Mouse (Mus musculus): ENCODE measurements around the gene Slc16a7. TPM values are rescaled to one million over a fixed set of nuclear protein-coding genes. Genes with fewer than 3 reads are reported as not detected.

Slc16a7 gene
- polyA plus RNA-seq, 1 experiment from 2014 or later, result 15.4 TPM

DNA sequence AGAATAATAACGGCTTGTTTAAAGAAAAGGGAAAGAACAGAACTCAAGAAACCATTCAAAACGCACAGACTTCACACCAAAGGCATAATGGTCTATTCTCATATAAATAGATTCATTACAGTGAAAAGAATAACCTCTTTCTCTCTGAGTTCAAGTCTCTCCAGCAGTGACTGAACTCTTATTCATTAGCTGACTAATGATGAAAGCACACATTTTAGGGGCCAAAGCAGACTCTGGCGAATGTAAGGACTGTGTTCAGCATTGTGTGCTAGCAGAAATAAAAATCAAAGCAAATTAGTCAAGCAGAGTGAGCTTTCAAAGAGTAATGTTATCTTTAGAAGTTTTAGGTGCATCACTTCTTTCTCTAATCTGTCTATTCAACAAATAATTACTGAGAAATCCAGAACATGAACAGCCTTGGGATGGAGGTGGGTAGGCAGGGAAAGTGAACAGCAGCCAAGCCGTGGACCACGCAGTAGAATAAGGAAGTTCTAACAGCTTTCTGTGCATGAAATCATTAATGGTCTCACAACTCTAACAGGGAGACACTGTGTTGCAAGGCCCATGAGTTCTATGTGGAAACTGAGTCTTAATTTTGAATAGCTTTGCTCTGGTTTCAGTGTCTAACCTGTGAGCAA lies 214.1 kb downstream of the Slc16a7 start:
- 75% methylated on average over 5 of the region's 5 CpGs for WGBS
- H3K9ac ChIP-seq (ENCODE audit: low read length), result no peak overlapping the region
- DNase-seq (ENCODE audit: low spot score), result no peak
- no peaks in the 10 kb centered on the region for H3K36me3 ChIP-seq (ENCODE audit: control insufficient read depth, insufficient read depth, low read length)
- H3K4me2 ChIP-seq (replicated peaks; ENCODE audit: low read depth), result no peak overlapping the region
- no peaks in the 10 kb centered on the region for H3K9me3 ChIP-seq (ENCODE audit: control insufficient read depth, low read length)
- no peak overlapping the region for H3K4me3 ChIP-seq (ENCODE audit: low read depth, low read length)
- no peaks in the 10 kb centered on the region for H3K4me1 ChIP-seq (replicated peaks; ENCODE audit: control insufficient read depth, insufficient read depth)
- TF ChIP-seq CTCF (IDR thresholded peaks at IDR 0.05; ENCODE audit: low read depth), result no peak
- no peak for TF ChIP-seq EP300 (optimal IDR thresholded peaks at IDR 0.05)
- ATAC-seq (ENCODE audit: low FRiP score, low TSS enrichment), result no peak
- H3K27ac ChIP-seq (replicated peaks), result no peak overlapping the region
- no peaks in the 10 kb centered on the region for H3K27me3 ChIP-seq (ENCODE audit: control insufficient read depth, insufficient read depth, low read length)

DNA sequence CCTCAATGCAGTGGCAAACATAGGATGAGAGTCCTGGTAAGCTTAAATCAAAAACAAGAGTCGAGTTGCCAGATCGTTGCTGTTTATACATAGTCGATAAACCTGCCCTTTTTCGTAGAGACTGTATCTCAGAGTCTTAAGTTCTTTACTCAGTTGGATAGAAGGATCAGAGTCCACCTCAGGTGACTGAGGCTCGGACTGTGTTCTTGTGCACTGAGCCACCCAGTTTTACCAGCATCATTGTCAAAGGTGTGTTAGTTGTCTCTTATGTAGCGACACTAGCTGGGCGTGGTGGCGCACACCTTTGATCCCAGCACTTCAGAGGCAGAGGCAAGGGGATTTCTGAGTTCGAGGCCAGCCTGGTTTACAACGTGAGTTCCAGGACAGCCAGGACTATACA lies 217.6 kb downstream of the Slc16a7 start:
- H3K27ac ChIP-seq (replicated peaks), result no peak overlapping the region
- no peak overlapping the region for H3K9ac ChIP-seq (ENCODE audit: low read length)
- DNase-seq (ENCODE audit: low spot score) (no peak), ATAC-seq (ENCODE audit: low FRiP score, low TSS enrichment) (no peak)
- no peak overlapping the region for H3K4me2 ChIP-seq (replicated peaks; ENCODE audit: low read depth)
- no peaks in the 10 kb centered on the region for H3K4me1 ChIP-seq (replicated peaks; ENCODE audit: control insufficient read depth, insufficient read depth)
- H3K9me3 ChIP-seq (ENCODE audit: control insufficient read depth, low read length), result no peaks in the 10 kb centered on the region
- 75% methylated on average over 10 of the region's 10 CpGs for WGBS
- H3K36me3 ChIP-seq (ENCODE audit: control insufficient read depth, insufficient read depth, low read length), result no peaks in the 10 kb centered on the region
- H3K4me3 ChIP-seq (ENCODE audit: low read depth, low read length), result no peak overlapping the region
- no peaks in the 10 kb centered on the region for H3K27me3 ChIP-seq (ENCODE audit: control insufficient read depth, insufficient read depth, low read length)
- TF ChIP-seq CTCF (IDR thresholded peaks at IDR 0.05; ENCODE audit: low read depth) (no peak), EP300 (optimal IDR thresholded peaks at IDR 0.05) (no peak)

DNA sequence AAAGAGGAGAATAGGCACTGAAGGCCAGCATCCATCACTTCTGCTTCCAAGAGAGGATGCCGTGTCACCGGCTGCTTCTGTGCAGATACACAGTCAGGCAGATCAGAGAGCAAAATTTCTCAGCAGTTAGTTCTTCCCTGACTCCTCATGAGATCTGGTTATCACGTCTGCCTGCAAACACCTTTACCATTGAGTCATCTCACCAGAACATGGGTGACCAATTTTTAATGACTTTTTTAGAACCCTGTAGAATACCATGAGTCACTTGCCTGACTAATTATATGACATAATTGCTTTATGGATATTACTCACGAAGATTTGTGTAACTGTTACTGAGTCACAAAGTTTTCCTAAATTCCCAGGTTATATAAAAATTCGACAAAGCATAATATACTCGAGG lies 218.1 kb downstream of the Slc16a7 start:
- no peak overlapping the region for H3K9ac ChIP-seq (ENCODE audit: low read length)
- H3K27ac ChIP-seq (replicated peaks), result no peak overlapping the region
- no peaks in the 10 kb centered on the region for H3K9me3 ChIP-seq (ENCODE audit: control insufficient read depth, low read length)
- no peak overlapping the region for H3K4me3 ChIP-seq (ENCODE audit: low read depth, low read length)
- TF ChIP-seq CTCF (IDR thresholded peaks at IDR 0.05; ENCODE audit: low read depth), result no peak
- no peak for TF ChIP-seq EP300 (optimal IDR thresholded peaks at IDR 0.05)
- H3K27me3 ChIP-seq (ENCODE audit: control insufficient read depth, insufficient read depth, low read length), result no peaks in the 10 kb centered on the region
- DNase-seq (ENCODE audit: low spot score) (no peak), ATAC-seq (ENCODE audit: low FRiP score, low TSS enrichment) (no peak)
- H3K36me3 ChIP-seq (ENCODE audit: control insufficient read depth, insufficient read depth, low read length), result no peaks in the 10 kb centered on the region
- no peaks in the 10 kb centered on the region for H3K4me1 ChIP-seq (replicated peaks; ENCODE audit: control insufficient read depth, insufficient read depth)
- WGBS, result 69% methylated on average over 6 of the region's 6 CpGs
- H3K4me2 ChIP-seq (replicated peaks; ENCODE audit: low read depth), result no peak overlapping the region
